Mouse (Mus musculus) midbrain, embryonic 10.5 days (tissue): ENCODE results near the gene Togaram2. TPM values are rescaled to one million over a fixed set of nuclear protein-coding genes. Genes with fewer than 3 reads are reported as not detected.

Experiments used
- DNase-seq: peaks from one replicate; pipeline ENCODE4 v3.0.0-alpha.2; 2017; ENCODE audit warnings: low spot score
- H3K27ac ChIP-seq: fragments of 300-500 bp; sonication (generic); replicated peaks from 2 replicates; pipeline ENCODE4 v1.5.1; 2016; ENCODE audit warnings: mild to moderate bottlenecking
- H3K27me3 ChIP-seq: fragments of 300-500 bp; sonication (generic); 2 replicates; pipeline ENCODE4 v1.6.1; 2016; ENCODE audit warnings: low read depth, mild to moderate bottlenecking; ENCODE audit not compliant: poor library complexity, severe bottlenecking
- H3K36me3 ChIP-seq: fragments of 300-500 bp; sonication (generic); 2 replicates; pipeline ENCODE4 v1.6.1; 2016; ENCODE audit warnings: mild to moderate bottlenecking, moderate library complexity
- H3K4me1 ChIP-seq: fragments of 300-500 bp; sonication (generic); 2 replicates; pipeline ENCODE4 v1.6.1; 2016
- H3K4me3 ChIP-seq: fragments of 300-500 bp; sonication (generic); 2 replicates; pipeline ENCODE4 v1.5.1; 2016; ENCODE audit warnings: mild to moderate bottlenecking, moderate library complexity
- H3K9me3 ChIP-seq: fragments of 300-500 bp; sonication (generic); replicated peaks from 2 replicates; pipeline ENCODE4 v1.6.1; 2016; ENCODE audit warnings: mild to moderate bottlenecking
- WGBS: fragments of 180-500 bp; shearing (Covaris S2); methylation state at CpG from one replicate; pipeline ENCODE4 v1.1.7; 2016; 5-methylcytosine and 5-hydroxymethylcytosine counted together
- polyA plus RNA-seq: library from polyadenylated mRNA; unstranded; fragments of >200 nt; fragmentation: Nextera tagmentation; extraction: Ambion mirVana; gene quantifications from 2 replicates; pipeline ENCODE4 v1.2.1, GENCODE M21; 2016

Gene Togaram2
- polyA plus RNA-seq, 1 experiment from 2014 or later, result not detected

- 72% methylated on average over 9 of the region's 9 CpGs for WGBS
- 0 out of 2 replicates have a peak, but pooled peaks cover 3% of the 10 kb centered on the region for H3K9me3 ChIP-seq
- no peaks in the 10 kb centered on the region for H3K36me3 ChIP-seq
- H3K4me1 ChIP-seq, result peaks cover 6% of the 10 kb centered on the region
- DNase-seq, result no peak
- H3K27ac ChIP-seq, result no peak overlapping the region
- no peaks in the 10 kb centered on the region for H3K27me3 ChIP-seq
- H3K4me3 ChIP-seq, result no peak overlapping the region
Measured at GRCm38 (mm10) chr17:71687436-71687835, 14.4 kb downstream of the Togaram2 start.

GRCm38 (mm10) chr17:71689903-71690302, 16.8 kb downstream of the Togaram2 start:
- DNase-seq, result no peak
- Histone ChIP-seq H3K4me3 (no peak overlapping the region), H3K4me1 (peaks cover 21% of the 10 kb centered on the region), H3K9me3 (0 out of 2 replicates have a peak, but pooled peaks cover 3% of the 10 kb centered on the region), H3K36me3 (no peaks in the 10 kb centered on the region), H3K27me3 (no peaks in the 10 kb centered on the region), H3K27ac (no peak overlapping the region)
- WGBS, result 84% methylated on average over 5 of the region's 5 CpGs

GRCm38 (mm10) chr17:71691361-71691875, 18.4 kb downstream of the Togaram2 start:
- Histone ChIP-seq H3K4me3 (no peak overlapping the region), H3K9me3 (0 out of 2 replicates have a peak, but pooled peaks cover 3% of the 10 kb centered on the region), H3K27me3 (no peaks in the 10 kb centered on the region), H3K36me3 (no peaks in the 10 kb centered on the region), H3K4me1 (peaks cover 29% of the 10 kb centered on the region), H3K27ac (peak overlapping the region; percentile 23; the same call in 1 of the 2 replicates)
- DNase-seq, result no peak
- WGBS, result 85% methylated on average over 11 of the region's 11 CpGs

GRCm38 (mm10) chr17:71693313-71693712, 20.3 kb downstream of the Togaram2 start:
- H3K4me1 ChIP-seq, result peaks cover 31% of the 10 kb centered on the region
- 0 out of 2 replicates have a peak, but pooled peaks cover 3% of the 10 kb centered on the region for H3K9me3 ChIP-seq
- H3K4me3 ChIP-seq, result no peak overlapping the region
- WGBS, result 52% methylated on average over 5 of the region's 5 CpGs
- no peaks in the 10 kb centered on the region for H3K36me3 ChIP-seq
- H3K27ac ChIP-seq, result peak overlapping the region; percentile 52
- DNase-seq, result peak; percentile 37
- H3K27me3 ChIP-seq, result no peaks in the 10 kb centered on the region

GRCm38 (mm10) chr17:71693780-71694179, 20.7 kb downstream of the Togaram2 start:
- DNase-seq, result peak; percentile 49
- 51% methylated on average over 8 of the region's 8 CpGs for WGBS
- H3K27ac ChIP-seq, result peak overlapping the region; percentile 52

GRCm38 (mm10) chr17:71695151-71695550, 22.1 kb downstream of the Togaram2 start:
- no peaks in the 10 kb centered on the region for H3K27me3 ChIP-seq
- no peak for DNase-seq
- H3K36me3 ChIP-seq, result no peaks in the 10 kb centered on the region
- no peaks in the 10 kb centered on the region for H3K9me3 ChIP-seq
- 88% methylated on average over 8 of the region's 8 CpGs for WGBS
- no peak overlapping the region for H3K4me3 ChIP-seq
- no peak overlapping the region for H3K27ac ChIP-seq
- peaks cover 31% of the 10 kb centered on the region for H3K4me1 ChIP-seq

More at GRCm38 (mm10) chr17:71693780-71694179, 20.7 kb downstream of the Togaram2 start:
- peaks cover 31% of the 10 kb centered on the region for H3K4me1 ChIP-seq
- no peaks in the 10 kb centered on the region for H3K36me3 ChIP-seq
- H3K4me3 ChIP-seq, result no peak overlapping the region
- H3K27me3 ChIP-seq, result no peaks in the 10 kb centered on the region
- 0 out of 2 replicates have a peak, but pooled peaks cover under 1% of the 10 kb centered on the region for H3K9me3 ChIP-seq

- H3K27ac ChIP-seq, result peak overlapping the region; percentile 57; the same call in 1 of the 2 replicates
- no peaks in the 10 kb centered on the region for H3K9me3 ChIP-seq
- 86% methylated on average over 15 of the region's 15 CpGs for WGBS
- peaks cover 31% of the 10 kb centered on the region for H3K4me1 ChIP-seq
- no peak for DNase-seq
- no peaks in the 10 kb centered on the region for H3K36me3 ChIP-seq
- H3K27me3 ChIP-seq, result no peaks in the 10 kb centered on the region
- H3K4me3 ChIP-seq, result no peak overlapping the region
Measured at GRCm38 (mm10) chr17:71695716-71696315, 22.8 kb downstream of the Togaram2 start.

- no peaks in the 10 kb centered on the region for H3K9me3 ChIP-seq
- no peaks in the 10 kb centered on the region for H3K36me3 ChIP-seq
- 86% methylated on average over 5 of the region's 5 CpGs for WGBS
- no peak overlapping the region for H3K4me3 ChIP-seq
- H3K27me3 ChIP-seq, result no peaks in the 10 kb centered on the region
- no peak for DNase-seq
- peak overlapping the region; percentile 57 for H3K27ac ChIP-seq
- peaks cover 28% of the 10 kb centered on the region for H3K4me1 ChIP-seq
Measured at GRCm38 (mm10) chr17:71696396-71696795, 23.3 kb downstream of the Togaram2 start.

GRCm38 (mm10) chr17:71697896-71698618, 25.0 kb downstream of the Togaram2 start:
- H3K36me3 ChIP-seq, result no peaks in the 10 kb centered on the region
- no peaks in the 10 kb centered on the region for H3K27me3 ChIP-seq
- H3K4me3 ChIP-seq, result no peak overlapping the region
- peaks cover 18% of the 10 kb centered on the region for H3K4me1 ChIP-seq
- DNase-seq, result no peak
- H3K27ac ChIP-seq, result no peak overlapping the region
- WGBS, result 86% methylated on average over 11 of the region's 11 CpGs
- H3K9me3 ChIP-seq, result no peaks in the 10 kb centered on the region

- DNase-seq, result no peak
- H3K27me3 ChIP-seq, result no peaks in the 10 kb centered on the region
- H3K9me3 ChIP-seq, result no peaks in the 10 kb centered on the region
- H3K27ac ChIP-seq, result no peak overlapping the region
- H3K4me3 ChIP-seq, result no peak overlapping the region
- 93% methylated on average over 11 of the region's 11 CpGs for WGBS
- peaks cover 13% of the 10 kb centered on the region for H3K4me1 ChIP-seq
- H3K36me3 ChIP-seq, result no peaks in the 10 kb centered on the region
Measured at GRCm38 (mm10) chr17:71698619-71698956, 25.5 kb downstream of the Togaram2 start.

GRCm38 (mm10) chr17:71705113-71705512, 32.1 kb downstream of the Togaram2 start:
- Histone ChIP-seq H3K4me1 (peaks cover 7% of the 10 kb centered on the region; the same call in 1 of the 2 replicates), H3K9me3 (0 out of 2 replicates have a peak, but pooled peaks cover 5% of the 10 kb centered on the region), H3K27ac (no peak overlapping the region), H3K36me3 (no peaks in the 10 kb centered on the region), H3K4me3 (no peak overlapping the region), H3K27me3 (no peaks in the 10 kb centered on the region)
- no peak for DNase-seq
- 86% methylated on average over 1 of the region's 1 CpGs for WGBS

- WGBS, result 90% methylated on average over 14 of the region's 14 CpGs
- no peak overlapping the region for H3K4me3 ChIP-seq
- no peaks in the 10 kb centered on the region for H3K36me3 ChIP-seq
- no peaks in the 10 kb centered on the region for H3K27me3 ChIP-seq
- H3K4me1 ChIP-seq, result peaks cover 7% of the 10 kb centered on the region; the same call in 1 of the 2 replicates
- DNase-seq, result no peak
- no peak overlapping the region for H3K27ac ChIP-seq
- H3K9me3 ChIP-seq, result 0 out of 2 replicates have a peak, but pooled peaks cover 5% of the 10 kb centered on the region
Measured at GRCm38 (mm10) chr17:71705550-71706480, 32.8 kb downstream of the Togaram2 start.
